Mouse (Mus musculus) cerebellum, adult 9-10 months (tissue): ENCODE measurements at regions not wholly inside any gene's neighbourhood (a gene's known extent, or its start where the extent isn't known, plus 50 kb on each side); places are given as distances from the start of the nearest gene placed in this dataset.
A peak's percentile ranks its signal among the peaks of the same experiment; 100 is the strongest.

Experiments
- DNase-seq: peaks from one replicate; pipeline ENCODE4 v3.0.0; 2022

- DNase-seq: no peak
Observed at GRCm38 (mm10) chrX:11663187-11663829, 335.7 kb downstream of the H2al1j start.

DNA sequence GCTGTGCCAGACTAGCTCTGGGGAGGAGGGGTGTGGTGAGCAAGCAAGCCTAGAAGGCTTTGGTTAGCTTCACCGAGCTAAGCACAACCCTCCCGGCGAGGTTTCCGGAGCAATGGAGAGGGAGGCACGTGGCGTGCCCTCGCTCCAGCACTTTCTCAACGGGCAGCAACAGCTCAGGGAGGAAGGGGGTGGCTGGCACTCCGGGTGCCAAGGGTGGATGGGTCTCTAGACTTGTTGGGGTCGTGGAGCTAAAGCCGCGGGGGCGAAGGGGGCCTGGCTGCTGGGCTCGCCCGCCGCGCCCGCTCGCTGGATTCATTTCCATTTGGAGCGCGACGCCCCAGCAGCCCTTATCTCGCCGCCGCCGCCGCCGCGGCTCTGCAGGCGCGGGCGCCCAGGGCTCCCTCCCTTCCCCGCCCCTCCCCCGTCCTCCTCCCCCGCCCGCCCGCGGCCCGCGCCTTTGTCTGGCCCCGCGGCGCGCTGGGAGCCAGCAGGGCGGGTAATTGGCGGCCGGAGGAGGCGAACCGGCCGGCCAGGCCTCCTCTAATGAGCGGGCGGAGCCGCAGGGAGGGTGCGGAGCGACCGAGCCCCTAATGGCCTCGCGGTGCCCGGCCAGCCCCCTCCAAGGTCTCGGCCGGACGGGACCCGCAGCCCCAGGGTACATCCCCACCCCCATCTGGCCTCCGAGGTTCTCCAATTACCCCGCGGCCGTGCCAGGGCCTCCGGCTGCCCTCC lies 336.9 kb downstream of the H2al1j start:
- peak; percentile 25 for DNase-seq

DNA sequence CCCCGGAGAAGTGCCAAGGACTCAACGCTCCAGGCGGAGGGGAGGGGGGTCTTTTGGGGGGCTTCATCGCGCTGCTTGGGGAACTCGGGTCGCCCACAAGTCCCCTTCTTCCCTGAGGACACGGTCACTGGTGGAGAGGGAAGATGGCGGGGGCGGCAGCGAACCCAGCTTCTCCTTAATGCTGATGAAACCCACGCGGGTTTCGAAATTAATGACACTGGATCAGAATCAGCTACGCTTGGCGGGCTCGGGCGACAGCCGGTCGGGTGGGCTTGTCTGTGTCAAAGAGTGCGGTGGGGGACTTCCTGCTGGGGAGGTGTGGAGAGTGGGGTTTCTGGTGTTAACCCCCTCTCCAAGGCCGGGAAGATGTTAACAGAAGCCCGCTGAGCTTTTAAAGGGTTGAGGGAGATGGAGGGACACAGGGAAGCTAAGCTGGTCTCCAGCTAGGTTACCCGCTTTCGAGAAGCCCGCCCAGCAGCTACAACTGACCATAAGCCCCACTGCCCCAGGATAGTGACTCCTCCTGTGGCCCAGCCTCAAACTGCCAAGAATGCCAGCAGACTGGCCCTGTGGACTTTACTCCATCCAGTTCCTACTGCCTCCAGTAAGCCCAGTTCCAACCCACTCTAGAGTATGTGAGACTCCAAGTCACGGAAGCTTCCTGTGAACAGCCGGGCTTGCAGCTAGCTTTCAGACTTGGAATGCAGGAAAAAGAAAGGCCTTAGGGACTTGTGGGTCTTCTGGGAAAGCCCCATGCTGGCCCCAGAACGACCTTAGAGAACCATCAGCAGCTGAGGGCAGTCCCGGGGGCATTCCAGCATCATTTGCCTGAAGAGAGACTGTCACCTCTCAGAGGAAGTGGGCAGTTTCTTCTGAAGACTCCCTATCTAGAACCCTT lies 337.7 kb downstream of the H2al1j start:
- no peak for DNase-seq

DNA sequence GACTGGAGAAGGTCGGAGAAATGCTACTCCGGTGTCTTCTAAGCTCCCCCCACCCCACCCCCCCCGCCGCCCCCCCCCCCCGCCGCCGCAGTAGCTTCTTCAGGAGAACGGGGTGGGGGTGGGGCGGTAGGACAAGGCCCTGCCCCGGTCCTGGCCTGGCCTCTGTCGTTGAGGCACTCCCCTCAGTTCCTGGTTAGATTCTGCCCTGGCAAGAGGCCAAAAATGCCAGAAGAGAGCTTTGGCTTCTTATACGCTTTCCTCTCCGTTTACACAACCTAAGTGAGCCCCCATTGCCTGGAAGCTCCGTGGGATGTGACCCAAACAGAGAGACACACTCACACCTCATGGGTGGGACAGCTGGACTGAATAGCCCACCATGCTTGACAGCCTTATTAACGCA lies 338.9 kb downstream of the H2al1j start:
- no peak for DNase-seq

DNA sequence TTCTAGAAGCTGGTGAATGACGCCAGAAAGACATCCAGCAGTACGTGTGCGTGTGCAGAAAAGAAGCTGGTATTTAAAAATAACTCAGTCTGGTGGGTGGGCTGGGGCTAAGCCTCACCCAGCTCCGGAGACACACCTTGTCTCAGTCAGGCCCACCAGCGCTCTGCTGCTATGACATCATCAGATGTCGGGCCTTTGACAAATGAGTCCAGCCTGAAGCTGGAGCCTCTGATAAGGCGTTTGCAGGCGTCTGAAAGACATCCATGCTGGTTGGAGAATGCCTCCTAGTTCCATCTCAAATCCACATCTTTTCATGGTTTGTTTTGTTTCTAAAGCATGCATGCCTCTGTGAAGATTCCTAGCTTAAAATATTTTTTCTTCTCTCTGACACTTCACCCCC lies 344.2 kb downstream of the H2al1j start:
- DNase-seq: no peak

- no peak for DNase-seq
Observed at GRCm38 (mm10) chrX:11678086-11678485, 350.5 kb downstream of the H2al1j start.

DNA sequence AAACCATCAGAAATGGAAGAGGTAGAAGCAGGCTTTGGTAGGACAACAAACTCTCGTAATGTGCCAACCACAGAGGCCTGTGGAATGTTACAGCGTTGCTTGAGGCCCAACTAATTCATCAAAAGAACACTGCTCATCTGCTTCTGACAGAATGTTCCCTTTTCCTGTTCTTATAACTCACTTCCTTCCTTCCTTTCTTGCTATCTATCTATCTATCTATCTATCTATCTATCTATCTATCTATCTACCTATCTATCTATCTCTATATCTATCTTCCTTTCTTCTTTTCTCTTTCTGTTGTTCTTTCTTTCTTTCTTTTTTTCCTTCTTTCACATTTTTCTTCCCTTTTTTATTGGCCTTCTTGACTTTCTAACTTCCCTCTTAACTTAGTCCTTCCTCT lies 353.7 kb downstream of the H2al1j start:
- no peak for DNase-seq

DNA sequence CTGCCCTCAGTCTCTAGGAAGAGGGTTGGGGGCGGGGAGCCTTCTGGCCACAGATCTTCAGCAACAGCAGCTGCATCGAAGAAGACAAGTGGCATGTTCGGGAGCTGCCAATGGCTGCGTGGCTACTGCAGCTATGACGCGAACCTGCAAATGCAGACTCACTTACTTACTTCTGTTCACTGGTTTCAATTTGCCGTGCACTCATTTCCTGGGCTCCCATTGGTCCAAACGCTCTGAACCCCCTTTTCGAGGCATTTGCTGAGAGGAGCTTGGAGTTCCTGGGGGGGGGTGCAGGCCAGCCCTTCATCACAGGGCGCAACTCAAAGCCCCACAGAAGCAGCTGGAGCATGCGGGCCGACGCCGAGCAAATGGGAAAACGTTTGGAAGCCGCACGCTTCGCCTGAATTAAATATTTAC lies 362.4 kb downstream of the H2al1j start:
- no peak for DNase-seq

DNA sequence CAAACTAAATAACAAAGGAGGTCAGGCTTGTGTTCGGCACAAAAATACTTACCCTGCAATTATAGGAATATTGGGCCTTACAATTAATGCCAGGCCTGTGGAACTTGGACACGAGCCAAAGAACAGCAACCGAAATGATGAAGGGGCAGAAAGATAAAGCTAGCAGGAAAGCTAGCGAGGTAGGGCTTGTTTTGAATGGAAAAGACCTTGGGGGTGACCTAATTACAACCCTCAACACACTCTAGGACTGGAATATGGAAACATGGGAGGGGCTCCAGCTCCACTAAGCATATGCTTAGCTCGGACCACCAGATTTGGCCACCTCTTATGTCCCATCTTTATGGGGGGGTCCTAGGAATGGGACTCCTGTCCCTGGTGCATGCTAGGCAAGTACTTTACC lies 362.8 kb downstream of the H2al1j start:
- no peak for DNase-seq

DNA sequence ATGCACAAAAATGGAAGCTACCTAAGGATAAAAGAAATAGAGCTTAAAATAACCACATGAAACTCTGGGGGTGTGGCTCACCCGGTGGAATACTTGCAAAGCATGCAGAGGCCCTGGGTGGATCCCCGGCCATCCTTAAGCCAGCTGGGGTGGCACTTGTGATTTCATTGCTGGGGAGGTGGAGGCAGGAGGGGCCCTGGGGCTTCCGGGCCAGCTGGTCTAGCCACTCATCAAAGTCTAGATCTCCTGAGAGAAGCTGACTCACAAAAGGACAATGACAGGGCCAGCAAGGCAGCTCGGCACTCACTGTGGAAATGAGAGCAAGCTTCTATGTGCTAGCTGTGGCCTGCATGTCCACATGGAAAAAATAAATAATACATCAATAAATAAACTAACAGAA lies 363.4 kb downstream of the H2al1j start:
- no peak for DNase-seq

DNA sequence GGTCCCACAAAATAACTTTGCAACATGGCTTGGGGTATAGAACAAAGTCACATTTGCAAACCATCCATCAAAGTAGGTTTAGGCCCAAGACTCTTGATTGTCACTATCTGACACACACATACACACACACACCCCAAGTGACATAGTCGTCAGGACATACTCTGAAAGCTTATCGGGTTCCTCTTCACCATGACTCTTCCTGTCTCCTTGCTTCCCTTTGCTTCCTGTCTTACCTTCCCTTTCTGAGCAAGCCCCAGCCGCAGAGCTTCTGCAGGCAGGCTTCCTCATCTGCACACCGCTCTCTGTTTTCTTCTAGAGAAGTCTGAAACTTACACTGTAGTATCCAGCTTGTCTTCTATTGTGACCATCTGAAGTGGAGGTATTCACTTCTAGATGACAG lies 368.9 kb downstream of the H2al1j start:
- DNase-seq: no peak

- no peak for DNase-seq
Observed at GRCm38 (mm10) chrX:11701095-11701494, 373.5 kb downstream of the H2al1j start.

DNA sequence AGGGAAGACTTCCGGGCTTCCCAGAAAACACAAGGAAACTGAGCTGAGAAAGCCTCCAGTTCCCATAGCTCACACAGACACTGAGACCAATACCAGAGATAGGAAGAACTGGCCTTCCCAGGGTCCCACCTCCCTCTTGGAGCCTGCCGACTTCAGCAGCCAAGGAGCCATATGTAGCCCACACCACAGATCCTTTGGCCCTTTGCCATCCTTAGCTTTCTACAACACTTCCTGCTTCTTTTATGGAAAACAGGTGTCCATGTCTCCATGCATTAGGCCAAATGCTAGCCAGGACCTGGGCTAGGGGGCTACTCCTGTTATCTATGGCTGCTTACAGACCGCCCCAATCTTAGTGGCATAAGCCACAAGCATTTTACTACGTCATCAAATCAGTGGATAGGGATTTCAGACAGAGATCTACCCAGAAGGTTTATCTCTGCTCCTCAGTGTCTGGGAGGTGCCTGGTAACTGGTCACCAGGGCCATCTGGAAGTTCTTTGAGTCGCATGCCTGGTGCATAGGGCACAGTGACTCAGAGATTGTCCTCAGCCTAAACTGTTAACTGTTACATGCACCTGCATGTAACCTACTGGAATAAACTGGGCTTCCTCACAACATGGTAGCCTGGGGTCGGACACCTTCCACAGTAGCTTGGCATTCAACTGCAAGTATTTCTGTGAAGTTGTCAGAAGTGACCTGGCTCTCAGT lies 378.4 kb downstream of the H2al1j start:
- DNase-seq: no peak

DNA sequence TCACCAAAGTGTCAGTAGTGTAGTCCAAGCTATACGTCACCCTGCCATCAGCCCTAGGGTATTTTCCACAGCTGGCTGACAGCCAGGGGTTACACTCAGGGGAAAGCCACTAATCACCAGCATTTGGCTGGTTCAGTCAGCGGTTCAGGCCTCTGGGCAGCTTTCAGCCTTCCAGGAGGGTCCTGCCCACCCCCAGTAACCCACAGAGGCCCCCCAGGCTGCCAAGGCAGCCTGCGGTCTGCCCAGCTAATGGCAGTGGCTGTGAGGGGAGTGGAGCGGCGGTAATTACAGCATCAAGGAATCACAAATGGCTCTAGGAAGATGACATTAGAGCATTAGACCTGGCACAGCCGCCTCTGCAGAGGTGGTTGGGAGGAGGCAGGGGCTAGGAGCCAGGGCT lies 379.7 kb downstream of the H2al1j start:
- DNase-seq: no peak

- DNase-seq: no peak
Observed at GRCm38 (mm10) chrX:11708325-11708724, 380.7 kb downstream of the H2al1j start.

DNA sequence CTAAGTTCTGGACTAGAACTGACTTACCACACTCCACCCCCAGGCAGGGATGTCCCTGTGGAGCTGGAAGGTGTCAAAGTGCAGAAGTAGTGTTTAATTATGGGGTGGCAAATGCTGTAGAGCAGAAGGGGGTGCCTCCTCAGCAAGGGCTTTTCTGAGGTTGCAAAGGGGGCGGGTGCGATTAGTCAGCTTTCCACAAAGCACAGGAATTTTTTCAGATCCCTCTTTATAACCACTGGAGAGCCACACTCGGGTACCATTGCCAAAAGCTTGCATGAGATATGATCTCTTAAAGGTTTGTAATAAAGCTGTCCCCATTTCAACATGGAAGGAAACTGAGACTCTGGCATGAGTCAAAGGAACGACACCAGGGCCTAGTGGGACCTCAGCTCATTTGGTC lies 381.7 kb downstream of the H2al1j start:
- DNase-seq: no peak

DNA sequence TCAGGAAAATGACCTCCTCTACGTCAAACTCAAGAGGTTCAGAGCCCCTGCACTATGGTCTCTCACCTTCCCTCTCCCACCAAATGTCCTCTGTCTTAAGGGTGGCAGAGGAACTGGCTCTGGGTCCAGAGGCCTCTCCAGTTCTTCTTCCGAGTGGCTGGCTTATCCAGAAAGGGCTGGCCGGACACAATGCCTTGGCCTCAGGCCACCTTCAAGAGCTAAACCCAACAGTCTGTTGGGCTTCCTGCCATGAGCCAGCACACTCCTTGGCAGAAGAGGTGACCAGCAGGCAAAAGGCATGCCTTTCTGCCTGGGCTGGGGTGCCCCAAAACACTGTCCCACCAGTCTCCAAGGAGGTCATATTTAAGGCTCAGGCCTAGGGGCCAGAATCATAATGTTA lies 385.8 kb downstream of the H2al1j start:
- peak; percentile 62 for DNase-seq

DNA sequence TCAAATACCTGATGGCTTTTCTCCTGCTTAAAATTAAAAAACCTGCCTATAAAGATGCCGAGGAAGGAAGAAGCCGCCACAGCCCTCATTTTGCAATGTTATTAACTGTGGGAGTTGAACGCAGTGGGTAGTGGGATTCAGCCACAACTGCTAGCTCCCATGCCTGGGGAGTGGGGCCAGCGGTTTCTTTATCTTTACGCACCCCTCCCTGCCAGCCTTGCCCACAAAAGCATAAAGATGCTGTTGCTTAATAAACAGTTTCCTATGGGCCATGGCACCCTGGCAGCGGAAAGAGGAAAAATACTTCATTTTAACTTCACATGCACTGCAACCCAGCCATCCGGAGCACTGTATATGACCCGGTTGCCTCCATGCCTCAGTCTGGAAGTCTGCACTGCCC lies 389.2 kb downstream of the H2al1j start:
- DNase-seq: no peak

GRCm38 (mm10) chrX:11718778-11719177 lies 391.2 kb downstream of the H2al1j start:
- DNase-seq: no peak

- no peak for DNase-seq
Observed at GRCm38 (mm10) chrX:11720517-11720916, 392.9 kb downstream of the H2al1j start.

DNA sequence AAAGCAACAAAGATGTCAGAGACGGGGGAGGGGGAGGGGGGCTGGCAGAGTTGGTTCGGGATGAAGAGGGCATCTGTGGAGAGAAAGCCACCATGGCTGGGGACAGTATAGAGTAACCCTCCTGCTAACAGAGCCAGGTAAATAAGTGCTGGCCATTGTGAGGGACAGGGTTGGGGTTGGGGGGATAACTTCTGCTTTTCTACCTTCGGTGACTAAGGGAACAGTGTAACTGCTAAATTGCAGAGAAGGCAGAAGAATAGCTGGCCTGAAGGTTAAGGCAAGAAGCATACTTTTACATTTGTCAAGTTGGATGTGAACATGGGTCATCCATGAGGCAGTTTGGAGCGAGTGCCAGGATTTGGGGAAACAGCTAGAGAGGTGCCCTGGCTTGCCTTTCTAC lies 395.1 kb downstream of the H2al1j start:
- no peak for DNase-seq

GRCm38 (mm10) chrX:11724718-11725117 lies 397.1 kb downstream of the H2al1j start:
- no peak for DNase-seq
